Mouse (Mus musculus): Measurements from ENCODE around the gene Psmb7.

Psmb7 gene

GRCm38 (mm10) chr2:38643625-38644427 is at the start of gene Psmb7:
Psmb7 (minus strand) TSS chr2:38644087.
- DNase-seq (ENCODE audit: low spot score), result peak; percentile 90

GRCm38 (mm10) chr2:38691542-38691941 is 47.7 kb upstream of the Psmb7 start:
- DNase-seq (ENCODE audit: low spot score), result peak; percentile 56

- DNase-seq (ENCODE audit: low spot score), result no peak
Measured at GRCm38 (mm10) chr2:38689881-38690280, 46.0 kb upstream of the Psmb7 start.

GRCm38 (mm10) chr2:38688791-38689520 is 45.1 kb upstream of the Psmb7 start:
- no peak for DNase-seq (ENCODE audit: low spot score)

GRCm38 (mm10) chr2:38685746-38686145 is 41.9 kb upstream of the Psmb7 start:
- no peak for DNase-seq (ENCODE audit: low spot score)

GRCm38 (mm10) chr2:38683083-38683482 is 39.2 kb upstream of the Psmb7 start:
- no peak for DNase-seq (ENCODE audit: low spot score)

- DNase-seq (ENCODE audit: low spot score), result no peak
Measured at GRCm38 (mm10) chr2:38682209-38682608, 38.3 kb upstream of the Psmb7 start.

- DNase-seq (ENCODE audit: low spot score), result no peak
Measured at GRCm38 (mm10) chr2:38678947-38679346, 35.1 kb upstream of the Psmb7 start.

- DNase-seq (ENCODE audit: low spot score), result no peak
Measured at GRCm38 (mm10) chr2:38675366-38675969, 31.6 kb upstream of the Psmb7 start.

GRCm38 (mm10) chr2:38672496-38672895 is 28.6 kb upstream of the Psmb7 start:
- DNase-seq (ENCODE audit: low spot score), result no peak

- peak; percentile 21 for DNase-seq (ENCODE audit: low spot score)
Measured at GRCm38 (mm10) chr2:38668802-38669580, 25.1 kb upstream of the Psmb7 start.

GRCm38 (mm10) chr2:38661398-38661797 is 17.5 kb upstream of the Psmb7 start:
- no peak for DNase-seq (ENCODE audit: low spot score)

GRCm38 (mm10) chr2:38658338-38658836 is 14.5 kb upstream of the Psmb7 start:
- DNase-seq (ENCODE audit: low spot score), result peak; percentile 75

- DNase-seq (ENCODE audit: low spot score), result no peak
Measured at GRCm38 (mm10) chr2:38653694-38654093, 9.8 kb upstream of the Psmb7 start.

GRCm38 (mm10) chr2:38653293-38653619 is 9.4 kb upstream of the Psmb7 start:
- no peak for DNase-seq (ENCODE audit: low spot score)

GRCm38 (mm10) chr2:38652565-38653292 is 8.8 kb upstream of the Psmb7 start:
- DNase-seq (ENCODE audit: low spot score), result no peak

GRCm38 (mm10) chr2:38652098-38652497 is 8.2 kb upstream of the Psmb7 start:
- no peak for DNase-seq (ENCODE audit: low spot score)

GRCm38 (mm10) chr2:38650340-38650739 is 6.5 kb upstream of the Psmb7 start:
- no peak for DNase-seq (ENCODE audit: low spot score)

- no peak for DNase-seq (ENCODE audit: low spot score)
Measured at GRCm38 (mm10) chr2:38647661-38648060, 3.8 kb upstream of the Psmb7 start.

GRCm38 (mm10) chr2:38647201-38647606 is 3.3 kb upstream of the Psmb7 start:
- DNase-seq (ENCODE audit: low spot score), result no peak

GRCm38 (mm10) chr2:38645936-38646335 is 2.0 kb upstream of the Psmb7 start:
- DNase-seq (ENCODE audit: low spot score), result peak; percentile 78

Measured in urinary bladder, postnatal 14 days (tissue).